Mouse (Mus musculus) kidney, adult 18-20 months (tissue): ENCODE data around the gene Nfix.
"Not testable (repeated sequence)": the region's sequence is repeated elsewhere in the genome, so short reads cannot be mapped to it uniquely, and the experiment has no call there.

Experiments used
- DNase-seq: peaks from one replicate; pipeline ENCODE4 v3.0.0; 2021

Gene Nfix

GRCm38 (mm10) chr8:84832034-84832717 is 32.0 kb upstream of the Nfix start:
- peak; percentile 85 for DNase-seq

- DNase-seq: peak; percentile 36
Measured at GRCm38 (mm10) chr8:84831490-84831889, 31.3 kb upstream of the Nfix start, which contains the start of gene Gadd45gip1. Gene Gadd45gip1 (plus strand): TSS chr8:84831522.

- not testable (repeated sequence) for DNase-seq
Measured at GRCm38 (mm10) chr8:84826518-84826917, 26.4 kb upstream of the Nfix start.

- no peak for DNase-seq
Measured at GRCm38 (mm10) chr8:84825636-84826035, 25.5 kb upstream of the Nfix start.

- peak; percentile 63 for DNase-seq
Measured at GRCm38 (mm10) chr8:84823653-84824052, 23.5 kb upstream of the Nfix start.

- DNase-seq: no peak
Measured at GRCm38 (mm10) chr8:84822723-84823122, 22.6 kb upstream of the Nfix start, which contains the start of gene Dand5. Gene Dand5 (minus strand): TSS chr8:84822823.

- no peak for DNase-seq
Measured at GRCm38 (mm10) chr8:84816117-84816516, 16.0 kb upstream of the Nfix start.

GRCm38 (mm10) chr8:84815547-84815946 is 15.4 kb upstream of the Nfix start:
- peak; percentile 96 for DNase-seq

GRCm38 (mm10) chr8:84814555-84815441 is 14.7 kb upstream of the Nfix start:
- DNase-seq: no peak

GRCm38 (mm10) chr8:84814240-84814554 is 14.1 kb upstream of the Nfix start:
- DNase-seq: no peak

GRCm38 (mm10) chr8:84813830-84814229 is 13.7 kb upstream of the Nfix start:
- DNase-seq: no peak

GRCm38 (mm10) chr8:84813059-84813458 is 12.9 kb upstream of the Nfix start:
- peak; percentile 85 for DNase-seq

- no peak for DNase-seq
Measured at GRCm38 (mm10) chr8:84811303-84811702, 11.2 kb upstream of the Nfix start.

GRCm38 (mm10) chr8:84810896-84811295 is 10.8 kb upstream of the Nfix start:
- DNase-seq: peak; percentile 94

GRCm38 (mm10) chr8:84809941-84810280 is 9.8 kb upstream of the Nfix start:
- DNase-seq: no peak

GRCm38 (mm10) chr8:84809109-84809940 is 9.2 kb upstream of the Nfix start:
- DNase-seq: no peak

GRCm38 (mm10) chr8:84806031-84806430 is 5.9 kb upstream of the Nfix start:
- no peak for DNase-seq

- peak; percentile 71 for DNase-seq
Measured at GRCm38 (mm10) chr8:84799136-84799931, 810 bp downstream of the Nfix start.

- DNase-seq: no peak
Measured at GRCm38 (mm10) chr8:84798446-84799135, 1.6 kb downstream of the Nfix start.

- no peak for DNase-seq
Measured at GRCm38 (mm10) chr8:84797971-84798370, 2.2 kb downstream of the Nfix start.

GRCm38 (mm10) chr8:84797256-84797797 is 2.8 kb downstream of the Nfix start:
- DNase-seq: no peak

- no peak for DNase-seq
Measured at GRCm38 (mm10) chr8:84794486-84794885, 5.7 kb downstream of the Nfix start.
